Mouse (Mus musculus) limb, embryonic 14.5 days (tissue): ENCODE measurements at regions not wholly inside any gene's neighbourhood (a gene's known extent, or its start where the extent isn't known, plus 50 kb on each side); places are given as distances from the start of the nearest gene placed in this dataset.

Source experiments
- ATAC-seq: fragments of 200-750 bp; cut with Nextera tagmentation; 2 replicates; pipeline ENCODE4 v1.8.0; 2017; ENCODE audit warnings: low read depth, moderate number of reproducible peaks, moderate TSS enrichment; ENCODE audit not compliant: low FRiP score
- DNase-seq: peaks from one replicate; pipeline ENCODE4 v3.0.0-alpha.2; 2015; ENCODE audit warnings: low spot score
- H3K27ac ChIP-seq: fragments of 300-500 bp; sonication (generic); replicated peaks from 2 replicates; pipeline ENCODE4 v1.5.1; 2014; ENCODE audit warnings: low read depth, mild to moderate bottlenecking, low read length, moderate library complexity, mixed read lengths
- H3K27me3 ChIP-seq: fragments of 300-500 bp; sonication (generic); 2 replicates; pipeline ENCODE4 v1.6.1; 2014; ENCODE audit warnings: low read length, mixed read lengths; ENCODE audit not compliant: control insufficient read depth, insufficient read depth
- H3K36me3 ChIP-seq: fragments of 300-500 bp; sonication (generic); 2 replicates; pipeline ENCODE4 v1.6.1; 2014; ENCODE audit warnings: mild to moderate bottlenecking, low read length, moderate library complexity, mixed read lengths; ENCODE audit not compliant: control insufficient read depth, insufficient read depth
- H3K4me1 ChIP-seq: fragments of 300-500 bp; sonication (generic); 2 replicates; pipeline ENCODE4 v1.6.1; 2014; ENCODE audit warnings: antibody characterized with exemption, low read length, mixed read lengths; ENCODE audit not compliant: control insufficient read depth, insufficient read depth
- H3K4me2 ChIP-seq: fragments of 300-500 bp; sonication (generic); replicated peaks from 2 replicates; pipeline ENCODE4 v1.6.1; 2014; ENCODE audit warnings: low read depth, mild to moderate bottlenecking, low read length, moderate library complexity; ENCODE audit not compliant: severe bottlenecking
- H3K4me3 ChIP-seq: fragments of 300-500 bp; sonication (generic); replicated peaks from 2 replicates; pipeline ENCODE4 v1.5.1; 2014; ENCODE audit warnings: low read length
- H3K9ac ChIP-seq: fragments of 300-500 bp; sonication (generic); 2 replicates; pipeline ENCODE4 v1.6.1; 2014; ENCODE audit warnings: mild to moderate bottlenecking, low read depth, low read length, moderate library complexity; ENCODE audit not compliant: severe bottlenecking
- H3K9me3 ChIP-seq: fragments of 300-500 bp; sonication (generic); 2 replicates; pipeline ENCODE4 v1.6.1; 2016; ENCODE audit warnings: low read length; ENCODE audit not compliant: control insufficient read depth
- POLR2A ChIP-seq: fragments of 200-500 bp; IDR thresholded peaks from 2 replicates; pipeline ENCODE4 v1.8.0; 2012; ENCODE audit warnings: inconsistent platforms, mild to moderate bottlenecking, moderate library complexity, borderline replicate concordance; ENCODE audit not compliant: insufficient read depth, insufficient read length; ENCODE audit errors: extremely low read depth
- WGBS: fragments of 180-500 bp; shearing (Covaris S2); extraction: QIAGEN DNeasy Blood & Tissue Kit; methylation state at CpG from one replicate; pipeline ENCODE4 v1.1.7; 2014; 5-methylcytosine and 5-hydroxymethylcytosine counted together

GRCm38 (mm10) chr16:71197523-71197922 is 883.8 kb downstream of the Gbe1 start:
- Histone ChIP-seq H3K4me1 (no peaks in the 10 kb centered on the region), H3K36me3 (no peaks in the 10 kb centered on the region), H3K9me3 (no peaks in the 10 kb centered on the region), H3K4me2 (no peak overlapping the region), H3K4me3 (no peak overlapping the region), H3K27me3 (no peaks in the 10 kb centered on the region), H3K9ac (no peak overlapping the region), H3K27ac (no peak overlapping the region)
- ATAC-seq (no peak), DNase-seq (no peak)
- no peak for TF ChIP-seq POLR2A
- WGBS, result 65% methylated on average over 2 of the region's 2 CpGs

- Histone ChIP-seq H3K36me3 (no peaks in the 10 kb centered on the region), H3K4me2 (no peak overlapping the region), H3K9ac (no peak overlapping the region), H3K9me3 (no peaks in the 10 kb centered on the region), H3K4me3 (no peak overlapping the region), H3K4me1 (no peaks in the 10 kb centered on the region), H3K27ac (no peak overlapping the region), H3K27me3 (no peaks in the 10 kb centered on the region)
- WGBS, result 49% methylated on average over 7 of the region's 7 CpGs
- TF ChIP-seq POLR2A, result no peak
- peak; percentile 18 for DNase-seq
- no peak for ATAC-seq
Observed at GRCm38 (mm10) chr16:71208806-71209205, 895.1 kb downstream of the Gbe1 start.

GRCm38 (mm10) chr16:71224469-71224868 is 910.7 kb downstream of the Gbe1 start:
- no peak for ATAC-seq

DNA sequence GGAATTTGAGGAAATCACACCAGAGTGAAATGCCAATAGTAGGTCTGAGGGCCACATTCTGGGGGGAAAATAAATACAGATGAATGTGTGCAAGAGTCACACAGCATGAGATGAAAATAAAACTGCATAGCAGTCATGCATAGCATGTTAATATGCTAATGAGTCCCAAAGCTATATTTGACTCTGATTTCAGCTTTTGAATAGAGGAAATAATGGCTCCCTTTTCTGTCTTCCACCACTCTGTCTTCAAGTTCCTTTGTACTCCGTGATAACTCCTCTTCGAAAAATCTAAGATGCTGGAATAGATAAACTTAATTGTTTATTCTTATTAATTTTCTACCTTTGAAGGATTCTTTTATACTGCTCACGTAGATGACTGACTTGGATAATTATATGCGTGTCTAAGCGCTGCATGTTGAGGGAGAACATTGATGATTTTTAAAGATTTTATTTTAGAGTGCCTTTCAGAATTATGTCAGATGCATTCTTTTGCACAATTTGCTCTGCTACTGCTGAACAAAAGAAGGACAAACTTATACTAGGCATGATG is 916.4 kb downstream of the Gbe1 start:
- H3K4me3 ChIP-seq, result no peak overlapping the region
- no peaks in the 10 kb centered on the region for H3K4me1 ChIP-seq
- ATAC-seq, result no peak
- no peak for TF ChIP-seq POLR2A
- no peak overlapping the region for H3K27ac ChIP-seq
- 92% methylated on average over 5 of the region's 5 CpGs for WGBS
- H3K36me3 ChIP-seq, result no peaks in the 10 kb centered on the region
- H3K27me3 ChIP-seq, result no peaks in the 10 kb centered on the region
- DNase-seq, result no peak
- no peak overlapping the region for H3K4me2 ChIP-seq
- H3K9me3 ChIP-seq, result no peaks in the 10 kb centered on the region
- no peak overlapping the region for H3K9ac ChIP-seq

More at GRCm38 (mm10) chr16:71224469-71224868, 910.7 kb downstream of the Gbe1 start:
- no peaks in the 10 kb centered on the region for H3K4me1 ChIP-seq
- no peaks in the 10 kb centered on the region for H3K27me3 ChIP-seq
- H3K36me3 ChIP-seq, result no peaks in the 10 kb centered on the region
- no peak overlapping the region for H3K4me2 ChIP-seq
- H3K27ac ChIP-seq, result no peak overlapping the region
- H3K9me3 ChIP-seq, result no peaks in the 10 kb centered on the region
- no peak for TF ChIP-seq POLR2A
- H3K9ac ChIP-seq, result no peak overlapping the region
- WGBS, result 65% methylated on average over 6 of the region's 6 CpGs
- DNase-seq, result no peak
- H3K4me3 ChIP-seq, result no peak overlapping the region

GRCm38 (mm10) chr16:71243065-71243464 is 929.3 kb downstream of the Gbe1 start:
- H3K9ac ChIP-seq, result no peak overlapping the region
- TF ChIP-seq POLR2A, result no peak
- no peaks in the 10 kb centered on the region for H3K4me1 ChIP-seq
- no peaks in the 10 kb centered on the region for H3K36me3 ChIP-seq
- H3K27ac ChIP-seq, result no peak overlapping the region
- DNase-seq, result no peak
- H3K9me3 ChIP-seq, result no peaks in the 10 kb centered on the region
- no peak overlapping the region for H3K4me3 ChIP-seq
- ATAC-seq, result no peak
- H3K27me3 ChIP-seq, result no peaks in the 10 kb centered on the region
- H3K4me2 ChIP-seq, result no peak overlapping the region

DNA sequence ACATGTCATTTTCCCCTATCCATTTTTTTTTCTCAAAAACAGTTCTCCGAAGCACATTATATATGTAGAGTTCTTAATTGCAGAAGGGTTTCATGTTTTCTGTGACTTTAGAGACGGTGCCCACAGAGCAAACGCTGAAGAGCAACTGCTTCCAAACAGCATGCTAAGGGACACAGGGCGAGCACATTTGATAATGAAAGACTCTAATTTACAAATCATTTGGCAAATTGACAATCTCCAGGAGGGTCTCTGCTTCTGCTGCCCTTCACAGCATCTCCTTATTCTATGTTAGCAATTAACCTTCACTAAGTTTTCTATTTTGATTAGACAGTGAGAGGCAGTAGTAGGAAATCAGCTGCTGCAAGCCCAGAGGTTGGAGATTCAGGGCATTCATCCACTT is 929.7 kb downstream of the Gbe1 start:
- Histone ChIP-seq H3K4me1 (no peaks in the 10 kb centered on the region), H3K4me2 (no peak overlapping the region), H3K4me3 (no peak overlapping the region), H3K27me3 (no peaks in the 10 kb centered on the region), H3K36me3 (no peaks in the 10 kb centered on the region), H3K9ac (no peak overlapping the region), H3K27ac (no peak overlapping the region), H3K9me3 (no peaks in the 10 kb centered on the region)
- no peak for ATAC-seq
- DNase-seq, result no peak
- no peak for TF ChIP-seq POLR2A
- WGBS, result 81% methylated on average over 4 of the region's 4 CpGs
